Mouse (Mus musculus): Measurements from ENCODE around the gene Kiz.

Gene Kiz

GRCm38 (mm10) chr2:146855599-146856039 lies at the start of gene Kiz:
Kiz (plus strand) TSS chr2:146855864.
- peak; percentile 93 for DNase-seq (ENCODE audit: low spot score)

- DNase-seq (ENCODE audit: low spot score): no peak
Observed at GRCm38 (mm10) chr2:146809706-146810256, 45.9 kb upstream of the Kiz start.

DNA sequence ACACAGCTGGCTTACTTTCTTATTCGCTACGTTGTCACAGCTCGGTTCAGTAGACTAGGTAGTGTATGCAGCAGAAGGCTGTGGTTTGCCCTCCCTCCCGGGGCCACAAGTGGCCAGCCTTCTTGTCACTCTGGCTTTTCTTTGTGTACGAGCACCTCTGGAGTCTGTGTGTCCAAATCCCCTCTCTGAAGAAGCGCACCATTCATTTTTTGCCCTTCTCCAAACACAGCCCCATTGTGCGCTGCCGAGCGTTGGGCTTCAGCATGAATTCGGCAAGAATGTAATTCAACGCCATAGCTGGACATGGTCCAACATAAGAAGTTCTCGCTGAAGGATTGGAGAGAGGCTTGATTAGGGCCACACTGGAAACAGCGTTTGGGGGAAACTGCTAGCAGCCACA lies 45.0 kb upstream of the Kiz start:
- no peak for DNase-seq (ENCODE audit: low spot score)

DNA sequence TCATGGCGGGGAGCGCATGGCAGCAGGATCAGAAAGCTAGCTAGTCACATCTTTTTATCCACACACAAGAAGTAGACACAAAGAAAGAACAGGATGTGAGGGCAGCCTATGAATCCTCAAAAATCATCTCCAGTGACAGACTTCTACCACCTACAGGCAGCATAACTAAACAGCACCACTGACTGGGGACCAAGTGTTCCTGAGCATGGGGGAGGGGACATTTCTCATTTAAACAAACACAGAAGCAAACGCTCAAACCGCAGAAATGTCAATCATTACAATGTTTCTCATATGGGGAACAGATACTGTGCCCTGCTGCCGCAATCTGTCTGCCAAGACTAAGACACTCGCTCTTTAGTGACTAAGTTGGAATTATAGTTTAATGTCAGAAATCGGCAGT lies 40.7 kb upstream of the Kiz start:
- DNase-seq (ENCODE audit: low spot score): no peak

DNA sequence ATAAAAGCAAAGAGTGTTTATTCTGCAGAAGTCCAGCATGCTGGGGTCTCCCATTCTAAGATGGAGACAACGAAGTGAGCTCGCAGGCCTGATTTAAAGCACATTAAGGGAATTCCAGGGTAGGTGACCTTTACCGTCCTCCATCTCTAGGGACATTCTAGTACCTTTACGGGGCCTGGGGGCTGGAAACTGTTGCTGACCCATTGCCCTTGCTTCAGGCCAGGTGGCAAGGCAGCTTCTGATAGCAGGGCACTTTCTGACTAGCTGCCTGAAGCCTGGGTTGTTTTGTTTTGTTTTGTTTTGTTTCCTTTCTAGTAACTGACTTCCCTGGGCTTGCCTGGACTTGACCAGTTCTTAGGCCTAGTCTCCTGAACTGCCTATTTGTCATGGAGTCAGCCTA lies 36.6 kb upstream of the Kiz start:
- DNase-seq (ENCODE audit: low spot score): no peak

DNA sequence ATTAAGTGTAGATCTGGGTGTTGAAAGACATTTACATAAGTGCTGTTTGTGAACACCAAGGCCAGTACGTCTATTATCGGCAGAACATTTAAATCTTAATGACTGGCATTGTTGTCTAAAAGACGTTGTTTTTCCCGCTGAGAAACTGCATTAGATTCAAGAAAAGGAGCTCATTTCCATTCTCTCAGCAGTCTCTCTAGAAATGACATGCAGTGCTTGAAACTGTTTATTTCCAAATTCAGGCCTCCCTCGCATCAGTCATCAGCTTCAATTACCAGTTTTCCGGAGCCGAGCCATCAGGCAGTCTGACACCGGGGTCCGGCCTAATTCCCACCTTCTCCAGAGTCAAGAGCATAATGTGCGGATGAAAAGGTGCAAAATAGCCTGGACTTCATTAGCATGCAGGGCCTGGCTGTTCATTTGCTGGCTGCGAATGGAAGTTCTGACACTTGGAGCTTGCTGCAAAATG lies 32.1 kb upstream of the Kiz start:
- DNase-seq (ENCODE audit: low spot score): no peak

DNA sequence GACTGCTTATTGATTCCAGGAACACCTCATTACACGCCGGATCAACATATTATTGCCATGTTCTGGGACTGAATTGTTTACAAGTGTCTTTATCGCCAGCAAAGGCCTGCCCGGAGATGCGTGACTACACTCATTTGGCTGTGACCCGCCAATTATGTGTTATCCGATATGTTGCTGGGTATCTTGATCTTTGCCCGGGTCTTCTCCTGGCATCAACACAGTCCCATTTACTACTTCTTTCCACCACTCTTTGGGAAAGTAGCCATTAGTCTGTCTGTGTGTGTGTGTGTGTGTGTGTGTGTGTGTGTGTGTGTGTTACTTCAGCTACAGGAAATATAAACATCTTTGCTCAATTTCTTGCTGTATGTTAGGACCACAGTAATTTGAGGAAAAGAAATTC lies 31.6 kb upstream of the Kiz start:
- DNase-seq (ENCODE audit: low spot score): no peak

- DNase-seq (ENCODE audit: low spot score): no peak
Observed at GRCm38 (mm10) chr2:146828006-146828405, 27.7 kb upstream of the Kiz start.

DNA sequence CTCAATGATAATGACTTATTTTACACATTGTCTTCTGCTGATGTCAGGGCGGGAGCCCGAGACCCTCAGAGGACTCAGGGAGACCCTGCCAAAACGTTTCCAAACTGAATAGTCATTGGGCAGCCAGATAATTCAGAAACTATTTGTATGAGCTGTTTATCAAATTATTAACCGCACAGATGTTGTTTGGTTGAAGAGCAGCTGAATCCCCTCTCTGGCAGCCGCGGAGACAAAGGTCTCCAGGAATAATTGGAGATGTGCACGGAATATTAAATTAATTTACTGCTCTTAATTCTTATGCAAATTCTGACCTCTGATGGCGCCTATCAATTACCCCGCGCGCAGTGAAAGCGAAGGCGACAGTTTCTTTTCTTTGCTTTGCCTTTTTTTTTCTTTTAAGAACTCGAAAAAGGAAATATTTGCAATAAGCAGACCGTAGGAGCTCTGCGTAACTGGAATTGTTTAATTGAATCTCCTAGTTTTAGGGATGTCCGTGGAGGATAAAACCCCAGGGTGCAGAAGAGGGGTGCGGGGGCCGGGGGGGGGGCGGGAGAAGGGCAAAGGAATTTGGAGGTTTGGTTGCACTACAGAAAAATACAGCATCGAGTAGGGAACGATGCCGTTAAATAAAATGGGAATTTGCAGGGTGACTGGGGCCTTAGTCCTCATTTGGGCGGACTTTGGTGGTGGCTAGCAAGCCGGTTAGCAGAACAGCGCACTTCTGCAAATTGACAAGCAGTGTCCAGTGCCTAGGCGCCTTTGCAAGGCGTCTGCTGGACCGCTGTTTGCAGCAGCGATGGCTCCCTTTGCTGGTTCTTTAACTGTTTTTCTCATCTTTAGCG lies 22.2 kb upstream of the Kiz start:
- DNase-seq (ENCODE audit: low spot score): no peak

GRCm38 (mm10) chr2:146834064-146834313 lies 21.7 kb upstream of the Kiz start:
- DNase-seq (ENCODE audit: low spot score): no peak

DNA sequence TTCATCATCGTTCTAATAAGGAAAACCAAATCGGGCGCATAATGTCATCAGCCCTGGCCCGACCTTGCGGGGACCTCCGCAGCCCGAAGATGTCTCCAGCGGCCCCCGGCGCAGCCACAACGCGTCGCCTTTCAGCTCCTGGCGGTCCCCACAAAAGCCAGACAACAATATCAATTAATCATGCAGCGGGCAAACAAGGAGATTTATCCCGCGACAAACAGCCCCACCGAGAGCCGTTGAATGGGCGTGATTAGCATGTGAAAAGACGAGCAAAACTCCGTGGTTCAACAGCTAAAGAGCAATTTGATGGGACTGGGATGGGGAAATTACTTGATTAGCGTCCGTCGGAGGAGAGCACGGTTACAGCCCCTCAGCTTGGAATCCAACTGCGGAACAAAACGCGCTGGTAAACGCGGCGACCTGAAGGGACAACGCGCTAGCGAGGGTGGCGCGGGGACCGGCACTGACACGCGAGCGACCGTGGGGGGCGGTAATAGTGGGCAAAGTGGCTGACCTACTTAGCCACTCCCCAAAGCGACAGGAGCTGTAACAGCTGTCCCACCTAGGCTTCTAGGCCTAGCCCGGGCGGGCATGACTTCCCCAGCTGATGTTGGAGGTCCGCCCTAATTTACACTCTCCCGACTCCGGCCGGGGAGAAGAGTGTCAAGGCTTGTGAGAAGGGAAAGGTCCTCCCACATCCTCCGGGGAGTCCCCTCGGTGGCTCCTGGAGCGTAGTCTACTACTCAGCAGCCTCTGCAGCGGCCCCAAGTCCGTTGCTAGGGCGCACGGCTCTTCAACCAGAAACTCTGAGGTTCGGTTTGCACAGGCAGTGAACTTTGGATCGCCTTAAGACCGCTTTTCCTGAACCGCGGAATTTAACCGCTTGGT lies 21.1 kb upstream of the Kiz start:
- DNase-seq (ENCODE audit: low spot score): no peak

DNA sequence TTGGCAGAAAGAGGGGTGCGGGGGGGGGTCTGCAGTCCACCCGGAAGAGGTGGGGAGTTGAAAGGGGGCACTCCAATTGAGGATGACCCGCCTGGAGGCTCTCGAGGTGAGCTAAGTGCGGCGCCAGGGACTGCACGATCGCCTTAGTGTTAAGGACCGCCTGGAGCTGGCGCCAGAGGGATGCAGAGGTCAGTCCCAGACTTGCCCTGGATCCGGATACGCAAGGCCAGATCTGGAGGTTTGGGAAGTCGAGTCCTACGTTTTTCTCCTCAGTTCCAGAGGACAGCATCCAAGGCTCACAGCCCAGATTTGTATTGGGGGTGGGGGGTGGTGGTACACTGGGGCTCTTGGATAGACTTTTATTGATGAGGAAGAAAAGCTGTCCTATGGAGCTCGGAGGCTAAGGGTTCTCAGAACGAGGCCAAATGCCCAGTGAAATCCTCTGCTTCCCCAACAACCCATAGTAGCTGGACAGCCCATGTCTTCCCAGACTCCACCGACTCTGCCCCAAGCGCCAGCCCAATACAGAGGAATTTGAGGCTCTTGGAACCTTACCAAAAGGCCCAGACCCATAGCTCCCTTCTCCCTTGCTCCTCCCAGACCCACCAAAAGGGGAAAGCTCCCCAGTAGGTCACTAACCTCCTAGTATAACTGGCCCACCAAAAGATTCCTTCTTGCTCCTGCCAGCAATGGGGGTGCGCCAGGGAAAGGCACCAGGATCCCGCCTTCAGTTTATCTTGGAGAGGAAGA lies 20.2 kb upstream of the Kiz start:
- no peak for DNase-seq (ENCODE audit: low spot score)

- no peak for DNase-seq (ENCODE audit: low spot score)
Observed at GRCm38 (mm10) chr2:146836246-146836645, 19.4 kb upstream of the Kiz start.

GRCm38 (mm10) chr2:146836871-146837550 lies 18.7 kb upstream of the Kiz start:
- DNase-seq (ENCODE audit: low spot score): no peak

DNA sequence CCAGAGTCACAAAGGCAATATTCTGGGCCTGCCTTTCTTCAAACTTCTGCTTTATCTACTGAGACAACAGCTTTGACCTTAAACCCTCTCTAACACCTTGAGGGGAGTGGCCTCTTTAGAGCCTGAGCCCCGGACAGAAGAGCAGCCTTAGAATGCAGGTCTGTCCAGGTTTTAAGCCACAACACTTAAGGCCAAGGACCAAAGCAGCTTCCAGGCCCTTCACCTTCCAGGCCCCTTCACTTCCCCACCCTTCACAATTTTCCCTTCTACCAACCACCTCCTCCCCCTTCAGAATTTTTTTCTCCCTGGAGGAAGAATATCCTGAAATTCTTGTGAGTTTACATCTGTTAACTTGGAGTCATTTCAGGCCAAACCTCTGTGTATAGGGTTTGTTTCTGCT lies 18.0 kb upstream of the Kiz start:
- DNase-seq (ENCODE audit: low spot score): no peak

GRCm38 (mm10) chr2:146838596-146839302 lies 16.9 kb upstream of the Kiz start:
- no peak for DNase-seq (ENCODE audit: low spot score)

DNA sequence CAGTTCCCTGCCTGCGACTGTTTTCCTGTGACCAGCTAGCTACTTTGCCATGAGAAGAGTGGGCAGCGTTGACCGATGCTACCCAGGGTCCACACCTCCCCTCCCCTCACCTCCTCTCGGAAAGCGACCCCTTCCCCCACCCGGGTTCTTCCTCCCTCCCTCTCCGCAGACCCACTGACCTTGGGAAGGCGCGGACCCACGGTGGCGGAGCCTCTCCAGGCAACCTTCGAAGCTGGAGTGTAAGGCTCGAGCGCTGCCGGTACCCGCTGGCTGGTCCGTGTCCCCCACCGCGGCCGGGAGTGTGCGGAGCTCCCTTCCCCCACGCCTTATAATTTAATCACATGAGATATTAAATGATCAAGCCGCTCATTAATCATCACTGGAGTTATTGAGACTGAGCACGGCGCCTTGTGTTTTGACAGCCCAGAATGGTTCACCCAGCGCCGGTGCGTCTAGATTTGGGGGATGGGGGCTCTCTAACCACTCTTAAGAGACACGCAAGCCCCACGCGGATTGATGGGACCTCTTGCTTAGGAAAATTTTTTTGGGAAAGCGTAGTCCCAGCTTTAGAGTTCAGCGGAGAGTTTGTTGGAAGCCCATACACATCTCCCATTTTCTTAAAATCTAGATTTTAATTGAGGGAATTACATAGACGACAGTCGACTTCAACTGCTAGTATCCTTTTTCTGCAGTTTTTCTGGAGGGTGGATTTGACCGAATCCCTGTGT lies 16.2 kb upstream of the Kiz start:
- no peak for DNase-seq (ENCODE audit: low spot score)

DNA sequence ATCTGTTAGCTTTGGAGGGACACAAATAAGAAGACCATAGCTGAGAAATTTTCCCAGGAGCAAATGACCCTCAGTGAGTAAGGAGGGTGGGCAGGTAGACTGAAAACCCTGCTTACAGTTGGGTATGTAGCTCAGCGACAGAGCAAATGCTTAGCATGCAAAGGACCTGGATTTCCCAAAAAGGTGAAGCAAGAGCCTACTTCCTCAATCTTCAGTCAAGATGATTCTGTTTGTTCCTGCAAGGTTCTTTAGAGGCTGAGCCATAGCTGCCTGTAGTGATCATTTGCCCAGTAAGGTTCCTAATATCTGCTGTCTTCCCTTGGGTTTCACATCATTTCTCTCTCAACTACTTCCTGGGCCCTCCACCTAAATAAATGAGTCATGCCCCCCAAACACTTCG lies 7.8 kb upstream of the Kiz start:
- no peak for DNase-seq (ENCODE audit: low spot score)

- no peak for DNase-seq (ENCODE audit: low spot score)
Observed at GRCm38 (mm10) chr2:146856120-146856519, 456 bp downstream of the Kiz start.

- DNase-seq (ENCODE audit: low spot score): no peak
Observed at GRCm38 (mm10) chr2:146856853-146857252, 1.2 kb downstream of the Kiz start.

Measured in ovary, adult 18-20 months (tissue).